Mouse (Mus musculus) bone marrow macrophage, adult 2 months (primary cell): Measurements from ENCODE around the gene Hs2st1.

Experiments
- CTCF ChIP-seq: IDR thresholded peaks from 2 replicates; pipeline ENCODE4 v1.5.1; 2012; ENCODE audit warnings: low read depth, mild to moderate bottlenecking, low read length, moderate library complexity
- POLR2A ChIP-seq: IDR thresholded peaks from 2 replicates; pipeline ENCODE4 v1.6.1; 2012; ENCODE audit warnings: mild to moderate bottlenecking, low read depth, low read length, borderline replicate concordance

- TF ChIP-seq POLR2A (no peak), CTCF (no peak)
Measured at GRCm38 (mm10) chr3:144413821-144414220, 156.2 kb downstream of the Hs2st1 start.
